Mouse (Mus musculus) layer of hippocampus, adult 9-11 months (tissue): ENCODE data around the gene Lhx8.
A peak's percentile ranks its signal among the peaks of the same experiment; 100 is the strongest.

Source experiments
- DNase-seq: peaks from one replicate; pipeline ENCODE4 v3.0.0; 2022

Lhx8 gene

DNA sequence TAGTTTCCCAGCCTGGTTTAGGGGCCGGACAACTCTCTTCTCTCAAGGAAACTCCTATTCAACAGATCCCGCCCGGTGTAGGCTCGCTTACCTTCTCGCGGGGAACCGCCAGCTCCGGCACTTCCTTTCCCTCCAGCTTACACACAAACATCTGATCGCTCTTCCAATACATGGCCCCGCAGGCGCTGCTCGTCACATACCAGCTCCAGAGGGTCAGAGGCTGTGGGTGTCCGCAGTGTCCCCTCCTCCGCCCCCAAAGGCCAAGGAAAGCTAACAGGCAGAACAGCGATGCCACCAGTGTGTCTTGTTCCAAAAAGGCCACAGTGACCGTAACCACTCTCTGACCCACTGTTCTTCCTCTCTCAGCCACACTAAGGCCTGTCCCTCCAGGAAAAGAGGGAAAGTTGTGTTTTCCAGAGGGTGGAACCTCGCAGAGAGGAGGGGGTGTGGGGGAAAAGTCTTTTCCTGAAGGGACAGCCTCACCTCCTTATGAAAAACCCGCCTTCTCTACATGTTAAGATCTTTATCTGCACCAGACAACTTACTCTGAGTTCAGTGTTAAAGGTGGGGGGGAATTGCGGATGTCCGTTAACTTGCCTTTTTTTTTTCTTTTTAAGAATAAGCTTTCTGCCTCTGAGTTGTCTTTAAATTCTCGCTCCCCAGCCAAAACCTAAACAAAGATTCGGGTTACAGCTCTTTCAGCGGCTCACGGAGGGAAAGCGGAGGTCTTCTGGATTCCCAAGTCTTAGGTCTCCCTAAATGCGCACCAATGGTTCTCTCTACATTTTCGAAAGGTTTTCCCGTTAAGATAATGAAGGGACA, at the start of gene Lhx8:
Gene Lhx8 (minus strand): TSS at position 479 of the 822 bp plus-strand sequence.
- DNase-seq, result no peak

DNA sequence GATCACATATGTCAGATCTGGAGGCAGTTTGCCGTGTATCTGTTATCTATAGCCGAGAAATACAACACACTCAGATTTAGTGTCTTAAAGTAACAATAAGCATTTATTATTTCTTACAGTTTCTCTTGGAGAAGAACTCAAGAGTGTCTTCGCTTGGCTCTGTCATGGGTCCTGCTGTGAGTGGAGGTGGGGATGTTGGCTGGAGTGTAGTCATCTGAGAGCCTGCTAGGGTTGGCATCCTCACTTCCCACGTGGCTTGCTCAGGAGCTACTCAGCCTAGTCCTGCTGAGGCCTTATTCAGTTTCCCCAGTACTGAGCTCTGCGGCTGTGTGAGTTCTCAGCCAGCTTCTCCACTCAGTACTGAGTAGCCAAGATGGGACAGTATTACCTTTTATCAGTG, 43.1 kb upstream of the Lhx8 start:
- no peak for DNase-seq

DNA sequence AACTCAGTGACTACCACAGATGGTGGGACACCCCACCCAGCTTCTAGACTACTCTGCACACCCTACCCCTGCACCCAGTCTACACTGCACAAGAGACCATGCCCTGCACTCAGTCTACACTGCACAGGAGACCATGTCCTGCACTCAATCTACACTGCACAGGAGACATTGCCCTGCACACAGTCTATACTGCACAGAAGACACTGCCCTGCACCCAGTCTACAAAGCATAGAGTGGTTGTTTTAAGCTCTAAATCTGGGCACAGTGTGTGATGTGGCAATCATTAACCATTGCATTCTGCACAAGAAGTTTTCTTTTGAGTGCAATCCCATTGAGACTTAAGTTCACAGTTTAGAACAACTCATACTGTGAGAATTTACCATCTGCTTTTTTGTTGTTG, 42.2 kb upstream of the Lhx8 start:
- DNase-seq, result no peak

GRCm38 (mm10) chr3:154367327-154367726, 36.9 kb upstream of the Lhx8 start:
- peak; percentile 5 for DNase-seq

- no peak for DNase-seq
Observed at GRCm38 (mm10) chr3:154364604-154365209, 34.2 kb upstream of the Lhx8 start.

DNA sequence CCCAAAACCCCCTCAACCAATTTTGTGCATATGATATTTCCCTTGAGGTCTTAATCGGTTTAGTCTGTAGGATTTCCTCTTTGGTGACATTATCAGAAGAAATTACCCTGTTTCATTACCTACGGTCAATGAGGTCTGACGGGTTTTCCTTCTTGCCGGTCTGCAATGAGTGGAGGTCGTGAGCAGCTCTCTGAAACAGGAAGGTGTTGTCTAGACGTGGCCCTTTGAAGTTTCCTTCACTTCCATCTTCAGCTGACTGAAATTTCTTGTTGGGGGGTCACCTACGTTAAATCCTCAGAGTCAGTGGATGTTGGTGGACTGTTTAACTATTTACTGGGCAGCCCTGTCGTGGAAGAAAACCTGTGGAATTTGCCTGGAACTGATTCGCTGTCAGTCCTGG, 33.0 kb upstream of the Lhx8 start:
- DNase-seq, result no peak

DNA sequence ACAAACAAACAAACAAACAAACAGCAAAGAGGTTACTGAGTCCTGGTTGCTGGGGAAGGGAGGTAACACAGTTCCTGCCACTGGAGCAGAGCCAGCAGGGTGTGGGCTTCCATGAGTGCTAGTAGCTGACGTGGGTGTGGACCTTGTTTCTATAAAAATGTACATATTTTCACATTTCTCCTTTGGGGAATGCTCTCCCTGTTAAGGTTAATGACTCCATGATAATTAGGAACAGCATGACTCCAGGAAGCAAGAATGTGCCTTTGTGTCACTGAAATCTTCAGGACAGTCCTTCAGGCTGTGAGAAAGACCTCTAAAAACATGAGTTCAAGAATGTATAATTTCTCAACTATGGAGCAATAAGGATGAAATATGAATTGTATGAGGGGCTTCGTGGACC, 28.8 kb upstream of the Lhx8 start:
- no peak for DNase-seq

DNA sequence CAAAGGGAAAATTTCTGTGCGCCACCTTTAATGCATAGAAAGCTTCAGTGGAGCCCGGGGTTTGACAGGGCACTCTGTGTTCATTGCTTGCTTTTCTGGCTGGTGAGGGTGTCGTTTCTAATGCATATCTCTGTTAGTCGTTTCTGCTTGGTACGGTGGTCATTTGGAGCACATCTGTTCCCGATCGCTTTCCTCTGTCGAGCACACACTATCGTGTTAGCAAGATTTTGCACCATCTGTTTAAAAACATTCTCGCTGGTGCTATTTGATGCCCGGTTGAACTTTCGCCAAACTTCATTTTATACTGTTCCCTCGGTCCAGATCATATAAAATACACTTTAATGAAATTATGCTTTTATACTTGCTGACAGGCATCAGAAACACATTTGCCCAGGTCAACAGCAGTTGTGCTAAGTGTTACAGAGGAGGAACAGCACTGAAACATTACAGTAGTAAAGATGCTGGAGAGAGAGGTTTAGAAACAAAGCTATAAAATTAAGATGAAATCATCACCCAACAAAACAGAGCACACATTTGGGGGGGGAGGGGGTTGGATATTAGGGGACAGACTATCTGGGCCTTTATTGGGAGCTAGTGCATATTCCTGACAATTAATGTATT, 9.9 kb upstream of the Lhx8 start:
- no peak for DNase-seq

- DNase-seq, result no peak
Observed at GRCm38 (mm10) chr3:154339649-154340260, 9.3 kb upstream of the Lhx8 start.

- no peak for DNase-seq
Observed at GRCm38 (mm10) chr3:154334806-154335205, 4.3 kb upstream of the Lhx8 start.

- DNase-seq, result no peak
Observed at GRCm38 (mm10) chr3:154333401-154333999, 3.0 kb upstream of the Lhx8 start.

- DNase-seq, result no peak
Observed at GRCm38 (mm10) chr3:154332941-154333340, 2.5 kb upstream of the Lhx8 start.

GRCm38 (mm10) chr3:154332213-154332530, 1.7 kb upstream of the Lhx8 start:
- no peak for DNase-seq

DNA sequence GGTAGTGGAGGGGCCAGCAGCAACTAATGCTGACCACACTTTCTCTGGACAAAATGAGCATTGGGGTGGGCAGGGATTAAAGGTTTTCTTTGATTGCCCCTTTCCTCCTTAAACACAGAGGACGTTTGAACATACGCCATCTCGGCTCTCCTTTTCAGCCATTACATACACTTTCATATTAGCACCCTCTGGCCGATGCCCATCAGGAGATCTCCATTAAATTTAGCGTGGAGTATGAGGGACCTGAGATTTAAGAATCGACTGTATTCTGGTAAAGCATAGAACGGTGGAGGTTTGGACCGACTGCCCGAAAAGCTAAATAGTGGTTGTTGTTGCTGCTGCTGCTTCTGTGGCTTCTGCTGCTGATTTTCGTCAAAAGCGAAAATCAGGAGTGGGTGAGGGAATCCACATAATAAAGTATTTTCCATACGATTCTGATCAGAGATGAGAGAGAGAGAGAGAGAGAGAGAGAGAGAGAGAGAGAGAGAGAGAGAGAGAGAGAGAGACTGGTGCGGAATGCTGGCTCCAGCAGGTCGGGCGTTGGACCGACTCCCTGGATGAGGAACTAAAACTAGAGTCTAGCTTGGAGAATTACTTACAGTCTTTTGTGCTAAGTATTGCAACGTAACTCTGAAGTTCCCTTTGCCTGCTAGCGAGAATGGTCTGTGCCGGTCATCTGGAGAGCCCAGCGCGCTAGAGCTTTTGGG, 1.2 kb upstream of the Lhx8 start:
- no peak for DNase-seq

DNA sequence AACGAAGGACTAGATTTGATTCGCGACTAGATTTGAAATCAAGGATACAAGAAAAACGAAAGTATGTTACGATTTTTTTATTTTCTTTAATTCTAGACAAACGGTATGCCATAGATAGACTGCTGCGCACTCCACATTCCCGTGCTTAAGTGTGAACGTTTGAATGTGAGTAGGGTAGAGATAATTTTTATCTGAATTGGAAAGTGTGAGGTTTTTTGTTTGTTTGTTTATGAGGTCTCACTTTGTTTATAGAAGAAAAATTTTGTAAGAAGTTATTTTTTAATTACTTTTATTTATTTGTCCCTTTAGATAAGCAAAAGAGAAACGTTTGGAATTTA, 513 bp upstream of the Lhx8 start:
- no peak for DNase-seq

DNA sequence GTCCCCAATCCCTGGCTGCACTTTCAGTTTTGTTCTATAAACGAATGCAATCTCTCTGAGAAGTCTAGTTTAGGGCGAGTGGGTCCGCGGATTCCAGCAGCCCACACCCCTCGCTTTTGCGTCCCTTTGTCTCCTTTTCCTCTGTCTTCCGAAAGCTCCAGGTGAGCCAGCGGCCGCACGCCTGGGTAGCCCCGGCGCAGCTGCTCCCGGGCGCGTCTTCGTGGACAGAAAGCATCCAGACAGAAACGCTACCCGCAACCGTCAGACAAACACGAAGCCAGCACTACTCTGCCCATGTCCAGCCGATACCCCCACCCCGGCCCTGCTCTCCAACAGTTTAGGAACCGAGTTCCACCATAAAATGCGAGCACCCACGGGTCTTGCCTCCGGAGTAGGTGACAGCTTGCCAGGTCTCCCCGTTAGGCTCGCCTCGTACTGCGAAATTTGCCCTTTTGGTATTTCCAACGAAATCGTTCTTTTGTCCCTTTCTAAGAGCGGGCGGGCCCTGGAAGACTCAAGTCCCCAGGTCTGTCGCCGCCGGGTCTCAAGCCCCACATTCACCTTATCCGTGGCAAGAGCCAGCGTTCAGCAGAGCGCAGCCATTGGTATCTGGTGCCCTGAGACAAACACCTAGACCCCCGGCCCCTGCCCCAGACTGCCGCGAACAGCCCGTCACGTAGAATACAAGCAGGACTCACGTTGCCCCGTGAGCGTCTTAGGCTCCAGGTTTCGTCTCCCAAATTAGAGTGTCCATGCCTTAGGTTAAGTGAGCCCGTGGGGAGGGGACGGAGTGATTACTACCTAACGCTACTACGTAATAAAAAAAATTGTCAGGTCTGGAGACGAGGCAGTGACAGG, 907 bp downstream of the Lhx8 start:
- no peak for DNase-seq

DNA sequence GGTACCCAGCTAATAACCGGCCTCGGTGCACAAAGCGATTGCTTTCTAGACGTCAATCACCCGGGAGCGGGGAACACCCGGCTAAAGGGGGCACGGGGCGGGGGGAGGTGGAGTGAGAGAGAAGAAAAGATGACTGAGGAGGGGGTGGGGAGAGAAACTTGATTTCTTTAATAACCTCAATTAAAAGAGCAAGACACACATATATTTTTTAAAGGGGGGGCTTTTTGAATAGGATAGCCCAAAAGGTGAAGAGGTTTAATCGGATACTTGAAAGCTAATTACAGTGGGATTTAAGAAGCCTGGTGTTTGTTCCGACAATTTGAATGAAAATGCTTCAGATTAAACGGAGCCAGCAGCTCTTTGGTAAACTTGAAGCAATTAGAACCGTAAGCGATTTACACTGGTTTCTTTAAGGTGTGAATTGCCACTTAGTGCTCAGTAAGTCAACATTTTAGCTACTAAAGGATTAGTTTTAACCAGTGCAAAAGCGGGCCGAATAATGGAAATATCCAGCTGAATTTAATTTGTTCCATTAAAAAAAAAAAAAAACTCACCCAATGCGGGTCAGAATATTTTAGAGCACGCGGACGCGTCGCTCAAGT, 1.6 kb downstream of the Lhx8 start:
- DNase-seq, result no peak

GRCm38 (mm10) chr3:154327883-154328720, 2.4 kb downstream of the Lhx8 start:
- no peak for DNase-seq

DNA sequence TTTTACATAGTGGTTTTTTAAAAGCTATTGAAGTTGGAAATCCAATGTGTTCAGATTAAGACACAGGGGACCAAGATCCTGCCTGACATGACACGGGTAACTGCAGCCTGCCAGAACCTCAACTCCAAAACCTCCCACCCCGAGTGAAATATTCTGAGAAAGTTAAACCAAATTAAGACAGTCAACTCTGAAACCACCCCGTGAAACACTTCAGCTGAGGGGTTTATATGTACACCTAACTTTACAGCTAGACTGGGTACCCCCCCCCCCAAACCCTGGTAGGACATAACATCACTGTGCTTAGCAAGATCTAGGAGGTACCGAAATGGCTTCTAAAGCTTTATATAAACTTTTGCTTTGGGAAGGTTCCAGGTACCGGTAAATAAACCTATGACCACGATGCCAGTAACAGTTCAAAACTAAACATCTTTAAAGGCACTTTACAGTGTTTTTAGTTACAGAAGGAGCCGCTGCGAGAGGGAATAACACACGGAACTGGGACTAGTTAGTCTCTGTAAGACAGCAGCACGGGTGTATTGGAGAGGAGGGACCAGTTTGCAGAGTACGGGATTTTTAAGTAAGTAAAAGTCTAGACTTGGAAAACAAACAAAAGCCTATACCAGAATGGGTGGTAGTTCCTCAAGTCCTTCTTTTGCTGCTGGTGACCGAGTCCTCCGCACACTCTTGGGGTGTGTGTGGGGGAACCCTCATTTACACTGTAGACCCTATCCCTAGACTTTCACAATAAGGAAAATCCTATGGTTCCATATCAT, 3.2 kb downstream of the Lhx8 start:
- DNase-seq, result no peak
